ENCODE assay signal across 30 mouse cellular contexts in genomic region chr5:82898912-82899311, GRCm38 (mm10).
DNase-seq lines count a peak whose midpoint lies in the region; ATAC-seq and TF ChIP-seq lines count a peak whose summit lies in the region.
"Had no signal": no experiment of that assay in that cellular context is flagged by ENCODE, and none has a peak within 500 bp of the region (broad histone marks: within the 10 kb centered on the region; RNA-seq: fewer than 3 reads in every experiment).

No protein-coding gene starts in this region.

- no peak for DNase-seq in forebrain, embryonic 11.5 days (ENCODE audit: low spot score)
- DNase-seq in hindbrain, postnatal 0 days (ENCODE audit: low spot score): peak; percentile 1
- peak; percentile 9 for DNase-seq in brain, adult 2 months (ENCODE audit: low read depth, low spot score)
- DNase-seq in brain, embryonic 14.5 days (ENCODE audit: low read depth): peak; percentile 4
- DNase-seq in gastrocnemius, adult 8-10 months (ENCODE audit: low spot score in 2 of 2): no peak
- DNase-seq: adrenal gland, postnatal 25 days; B cell, adult 2 months; embryo, embryonic 11 days; gastrocnemius, adult 2 months; heart, adult 2 months; heart, postnatal 4 days; kidney, adult 11 months; kidney, postnatal 14 days; liver, embryonic 13.5 days; lung, adult 18-20 months; lung, postnatal 4 days; thymus, adult 18-20 months; thymus, postnatal 25 days had no signal

- H3K27ac ChIP-seq in forebrain, embryonic 15.5 days (replicated peaks): peak overlapping the region; percentile 65
- no peak overlapping the region for H3K27ac ChIP-seq in forebrain, embryonic 11.5 days (ENCODE audit: low read depth, low read length)
- no peak overlapping the region for H3K27ac ChIP-seq in hindbrain, postnatal 0 days
- no peak overlapping the region for H3K27ac ChIP-seq in hindbrain, embryonic 12.5 days
- H3K27ac ChIP-seq: embryonic facial prominence, embryonic 12.5 days; gastrocnemius, adult 2 months; heart, adult 2 months; hindbrain, embryonic 14.5 days; liver, embryonic 13.5 days; midbrain, embryonic 12.5 days; neural tube, embryonic 12.5 days; stomach, embryonic 15.5 days had no signal

- no peak overlapping the region for H3K9ac ChIP-seq in forebrain, embryonic 15.5 days (replicated peaks)
- no peak overlapping the region for H3K9ac ChIP-seq in forebrain, embryonic 11.5 days (ENCODE audit: low read length)
- no peak overlapping the region for H3K9ac ChIP-seq in hindbrain, postnatal 0 days (replicated peaks; ENCODE audit: low read length)
- H3K9ac ChIP-seq in hindbrain, embryonic 12.5 days: no peak overlapping the region
- H3K9ac ChIP-seq: embryonic facial prominence, embryonic 12.5 days; heart, embryonic 12.5 days; hindbrain, embryonic 14.5 days; liver, embryonic 13.5 days; midbrain, embryonic 12.5 days; neural tube, embryonic 12.5 days; stomach, embryonic 15.5 days had no signal

- H3K27me3 ChIP-seq in forebrain, embryonic 15.5 days: no peaks in the 10 kb centered on the region
- no peaks in the 10 kb centered on the region for H3K27me3 ChIP-seq in forebrain, embryonic 11.5 days (ENCODE audit: control insufficient read depth, insufficient read depth, low read length)
- H3K27me3 ChIP-seq in hindbrain, postnatal 0 days (ENCODE audit: insufficient read depth, low read length): no peaks in the 10 kb centered on the region
- H3K27me3 ChIP-seq in hindbrain, embryonic 12.5 days: no peaks in the 10 kb centered on the region
- H3K27me3 ChIP-seq: embryonic facial prominence, embryonic 12.5 days; heart, embryonic 12.5 days; liver, embryonic 13.5 days; megakaryocyte, embryonic 14.5 days; midbrain, embryonic 12.5 days; neural tube, embryonic 12.5 days; stomach, embryonic 15.5 days had no signal

- WGBS in forebrain, embryonic 15.5 days: 61% methylated on average over 1 of the region's 1 CpGs
- WGBS in forebrain, embryonic 11.5 days: 85% methylated on average over 1 of the region's 1 CpGs
- WGBS in hindbrain, postnatal 0 days: 65% methylated on average over 1 of the region's 1 CpGs
- 85% methylated on average over 1 of the region's 1 CpGs for WGBS in hindbrain, embryonic 12.5 days

- H3K4me2 ChIP-seq in forebrain, embryonic 15.5 days (replicated peaks): no peak overlapping the region
- H3K4me2 ChIP-seq in forebrain, embryonic 11.5 days (ENCODE audit: low read depth, low read length, severe bottlenecking): no peak overlapping the region
- H3K4me2 ChIP-seq in hindbrain, postnatal 0 days (ENCODE audit: low read depth, low read length): no peak overlapping the region
- no peak overlapping the region for H3K4me2 ChIP-seq in hindbrain, embryonic 12.5 days (replicated peaks)
- H3K4me2 ChIP-seq: embryonic facial prominence, embryonic 12.5 days; heart, embryonic 12.5 days; hindbrain, embryonic 14.5 days; liver, embryonic 13.5 days; midbrain, embryonic 12.5 days; neural tube, embryonic 12.5 days; stomach, embryonic 15.5 days had no signal

- TF ChIP-seq CTCF in hindbrain, postnatal 0 days (IDR thresholded peaks at IDR 0.05; ENCODE audit: low read depth): no peak
- no peak for TF ChIP-seq CTCF in brain, embryonic 14.5 days (IDR thresholded peaks at IDR 0.05; ENCODE audit: borderline replicate concordance, extremely low read depth, insufficient read depth, insufficient read length)

- H3K4me1 ChIP-seq in forebrain, embryonic 15.5 days: peaks cover 7% of the 10 kb centered on the region; the same call in 1 of the 2 replicates
- H3K4me1 ChIP-seq in forebrain, embryonic 11.5 days (replicated peaks; ENCODE audit: control insufficient read depth, insufficient read depth, low read length): no peaks in the 10 kb centered on the region
- H3K4me1 ChIP-seq in hindbrain, postnatal 0 days (ENCODE audit: insufficient read depth, low read length): no peaks in the 10 kb centered on the region
- no peaks in the 10 kb centered on the region for H3K4me1 ChIP-seq in hindbrain, embryonic 12.5 days
- H3K4me1 ChIP-seq: embryonic facial prominence, embryonic 12.5 days; heart, embryonic 12.5 days; liver, embryonic 13.5 days; megakaryocyte, embryonic 14.5 days; neural tube, embryonic 12.5 days; stomach, embryonic 15.5 days had no signal

- no peak for TF ChIP-seq POLR2A in brain, embryonic 14.5 days (IDR thresholded peaks at IDR 0.05; ENCODE audit: borderline replicate concordance, extremely low read depth, insufficient read depth, insufficient read length, poor library complexity, severe bottlenecking)

- no peaks in the 10 kb centered on the region for H3K9me3 ChIP-seq in forebrain, embryonic 15.5 days
- no peaks in the 10 kb centered on the region for H3K9me3 ChIP-seq in forebrain, embryonic 11.5 days (ENCODE audit: control insufficient read depth, low read length)
- H3K9me3 ChIP-seq in hindbrain, postnatal 0 days (ENCODE audit: low read length): no peaks in the 10 kb centered on the region
- no peaks in the 10 kb centered on the region for H3K9me3 ChIP-seq in hindbrain, embryonic 12.5 days (replicated peaks)
- H3K9me3 ChIP-seq: embryonic facial prominence, embryonic 12.5 days; heart, embryonic 12.5 days; liver, embryonic 13.5 days; megakaryocyte, embryonic 14.5 days; midbrain, embryonic 12.5 days; neural tube, embryonic 12.5 days; stomach, embryonic 15.5 days had no signal

- no peaks in the 10 kb centered on the region for H3K36me3 ChIP-seq in forebrain, embryonic 15.5 days
- H3K36me3 ChIP-seq in forebrain, embryonic 11.5 days (ENCODE audit: control insufficient read depth, insufficient read depth, low read length): no peaks in the 10 kb centered on the region
- no peaks in the 10 kb centered on the region for H3K36me3 ChIP-seq in hindbrain, postnatal 0 days (ENCODE audit: insufficient read depth, low read length)
- no peaks in the 10 kb centered on the region for H3K36me3 ChIP-seq in hindbrain, embryonic 12.5 days
- H3K36me3 ChIP-seq: embryonic facial prominence, embryonic 12.5 days; heart, embryonic 12.5 days; liver, embryonic 13.5 days; midbrain, embryonic 12.5 days; neural tube, embryonic 12.5 days; stomach, embryonic 15.5 days had no signal

- no peak overlapping the region for H3K4me3 ChIP-seq in forebrain, embryonic 15.5 days
- H3K4me3 ChIP-seq in forebrain, embryonic 11.5 days (ENCODE audit: low read depth, low read length): no peak overlapping the region
- no peak overlapping the region for H3K4me3 ChIP-seq in hindbrain, postnatal 0 days (ENCODE audit: low read length)
- H3K4me3 ChIP-seq in hindbrain, embryonic 12.5 days: no peak overlapping the region
- H3K4me3 ChIP-seq: embryonic facial prominence, embryonic 12.5 days; gastrocnemius, adult 2 months; heart, adult 2 months; heart, embryonic 12.5 days; liver, embryonic 13.5 days; megakaryocyte, embryonic 14.5 days; midbrain, embryonic 12.5 days; myocyte; neural tube, embryonic 12.5 days; stomach, embryonic 15.5 days had no signal

- peak; percentile 12; the same call in 1 of the 2 replicates for ATAC-seq in forebrain, embryonic 15.5 days (replicated peaks)
- no peak for ATAC-seq in forebrain, embryonic 11.5 days (replicated peaks; ENCODE audit: low FRiP score)
- no peak for ATAC-seq in hindbrain, postnatal 0 days
- ATAC-seq in hindbrain, embryonic 12.5 days (ENCODE audit: low FRiP score): no peak
- ATAC-seq: inflammation-experienced regulatory T-cells, adult 6 months; lung, postnatal 0 days had no signal

Comparison
In these comparisons a context has a peak if more than half of its experiments do, and no peak if none do; other contexts are left out.
1. DNase-seq: peak in hindbrain, postnatal 0 days (single experiment), brain, adult 2 months (single experiment) and brain, embryonic 14.5 days (single experiment); none in forebrain, embryonic 11.5 days (single experiment) and gastrocnemius, adult 8-10 months (0 of 2).